In genomic region chr8:54600671-54601251, GRCm38 (mm10) we compare ENCODE assay signal across 9 mouse cellular contexts. TPM values are rescaled to one million over a fixed set of nuclear protein-coding genes. Genes with fewer than 3 reads are reported as not detected.
DNase-seq lines count a peak whose midpoint lies in the region; ATAC-seq and TF ChIP-seq lines count a peak whose summit lies in the region.
"Had no signal": no experiment of that assay in that cellular context is flagged by ENCODE, and none has a peak within 500 bp of the region (broad histone marks: within the 10 kb centered on the region; RNA-seq: fewer than 3 reads in every experiment).

Gene Spata4, plus strand, starts transcription at chr8:54600781.

- ATAC-seq in frontal cortex, adult (ENCODE audit: low TSS enrichment), result peak; percentile 78
- no peak for ATAC-seq in liver, embryonic 15.5 days (ENCODE audit: insufficient read depth)

- H3K4me3 ChIP-seq in gastrocnemius, adult 2 months, result peak within 1 kb of the TSS; percentile 25
- H3K4me3 ChIP-seq in liver, embryonic 15.5 days (replicated peaks), result no peak within 1 kb of the TSS

- H3K9ac ChIP-seq in liver, embryonic 15.5 days, result no peak within 1 kb of the TSS

- H3K9me3 ChIP-seq in liver, embryonic 15.5 days (replicated peaks), result no peaks in the 10 kb centered on the region

- WGBS in liver, embryonic 15.5 days (ENCODE audit: insufficient replicate concordance), result 21% methylated on average over 21 of the region's 21 CpGs

- no peaks in the 10 kb centered on the region for H3K27me3 ChIP-seq in liver, embryonic 15.5 days

- H3K36me3 ChIP-seq in liver, embryonic 15.5 days (replicated peaks), result no peaks in the 10 kb centered on the region

- no peak within 1 kb of the TSS for H3K27ac ChIP-seq in gastrocnemius, adult 2 months
- H3K27ac ChIP-seq in liver, embryonic 15.5 days (replicated peaks), result no peak within 1 kb of the TSS

- TF ChIP-seq CTCF in gastrocnemius, adult 2 months (IDR thresholded peaks at IDR 0.05), result no peak

- 0 out of 2 replicates have a peak, but pooled peaks cover 6% of the 10 kb centered on the region for H3K4me1 ChIP-seq in liver, embryonic 15.5 days (replicated peaks)

- intact Hi-C loops in gastrocnemius, adult 2 months (cut with DNase I), result no loop called here

- DNase-seq in gastrocnemius, adult 2 months, result no peak
- no peak for DNase-seq in gastrocnemius, postnatal 4 days (ENCODE audit: low spot score in 2 of 2)
- DNase-seq in cerebellum, adult 9-10 months, result peak; percentile 3
- DNase-seq in kidney, postnatal 14 days, result peak; percentile 9
- peak; percentile 40 for DNase-seq in right cerebral cortex, adult 18-20 months
- DNase-seq in gastrocnemius, adult 18-20 months (ENCODE audit: low spot score), result no peak

- peak within 1 kb of the TSS; percentile 46 for H3K4me2 ChIP-seq in liver, embryonic 15.5 days

RNA-seq across cellular contexts. Expression of gene Spata4, which starts in this region (rescaled TPM):
- total RNA-seq in gastrocnemius, adult 2 months (2021), result not detected
- total RNA-seq in gastrocnemius, postnatal 4 days (2021), result not detected
- not detected in 2 replicates for polyA plus RNA-seq in liver, embryonic 15.5 days (2015; fragmentation: Nextera tagmentation; extraction: Ambion mirVana)
- total RNA-seq in gastrocnemius, adult 18-20 months (2021), result not detected
- total RNA-seq: heart, adult 18-20 months had no signal

Comparison
In these comparisons a context has a peak if more than half of its experiments do, and no peak if none do; other contexts are left out.
1. DNase-seq: peak in cerebellum, adult 9-10 months (single experiment), kidney, postnatal 14 days (single experiment) and right cerebral cortex, adult 18-20 months (single experiment); none in gastrocnemius, adult 2 months (single experiment), gastrocnemius, postnatal 4 days (0 of 2) and gastrocnemius, adult 18-20 months (single experiment).